Mouse (Mus musculus): ENCODE measurements around the gene Ppip5k1. TPM values are rescaled to one million over a fixed set of nuclear protein-coding genes. Genes with fewer than 3 reads are reported as not detected.

Gene Ppip5k1
- polyA plus RNA-seq, 1 experiment, result 9.3 TPM

- 0 out of 2 replicates have a peak, but pooled peaks cover 3% of the 10 kb centered on the region for H3K4me1 ChIP-seq (ENCODE audit: control insufficient read depth, insufficient read depth, insufficient read length)
Measured at GRCm38 (mm10) chr2:121300036-121300435, 55.2 kb downstream of the Ppip5k1 start.

GRCm38 (mm10) chr2:121299471-121299870, 55.7 kb downstream of the Ppip5k1 start:
- H3K4me1 ChIP-seq (ENCODE audit: control insufficient read depth, insufficient read depth, insufficient read length), result 0 out of 2 replicates have a peak, but pooled peaks cover 5% of the 10 kb centered on the region
- no peak overlapping the region for H3K27ac ChIP-seq (ENCODE audit: insufficient read depth, low read length)
- peaks cover 8% of the 10 kb centered on the region for H3K27me3 ChIP-seq (ENCODE audit: control insufficient read depth, insufficient read depth, low read length)
- no peak overlapping the region for H3K4me3 ChIP-seq (ENCODE audit: extremely low read depth, insufficient read depth, insufficient read length)
- no peak for TF ChIP-seq CTCF (IDR thresholded peaks at IDR 0.05; ENCODE audit: extremely low read depth, insufficient read depth, insufficient read length, insufficient replicate concordance)
- no peak for TF ChIP-seq POLR2A (IDR thresholded peaks at IDR 0.05; ENCODE audit: low read depth, low read length)
- no peak for DNase-seq (ENCODE audit: low read depth in 1 of 2, low spot score in 2 of 2)
- no peaks in the 10 kb centered on the region for H3K36me3 ChIP-seq (ENCODE audit: control insufficient read depth, insufficient read depth, low read length)
- WGBS, result 85% methylated on average over 17 of the region's 17 CpGs

More at GRCm38 (mm10) chr2:121300036-121300435, 55.2 kb downstream of the Ppip5k1 start:
- no peaks in the 10 kb centered on the region for H3K36me3 ChIP-seq (ENCODE audit: control insufficient read depth, insufficient read depth, low read length)
- 88% methylated on average over 10 of the region's 10 CpGs for WGBS
- H3K27me3 ChIP-seq (ENCODE audit: control insufficient read depth, insufficient read depth, low read length), result peaks cover 8% of the 10 kb centered on the region
- H3K4me3 ChIP-seq (ENCODE audit: extremely low read depth, insufficient read depth, insufficient read length), result no peak overlapping the region
- H3K27ac ChIP-seq (ENCODE audit: insufficient read depth, low read length), result no peak overlapping the region
- no peak for DNase-seq (ENCODE audit: low read depth in 1 of 2, low spot score in 2 of 2)
- no peak for TF ChIP-seq CTCF (IDR thresholded peaks at IDR 0.05; ENCODE audit: extremely low read depth, insufficient read depth, insufficient read length, insufficient replicate concordance)
- no peak for TF ChIP-seq POLR2A (IDR thresholded peaks at IDR 0.05; ENCODE audit: low read depth, low read length)

- no peak overlapping the region for H3K4me3 ChIP-seq (ENCODE audit: extremely low read depth, insufficient read depth, insufficient read length)
- no peak overlapping the region for H3K27ac ChIP-seq (ENCODE audit: insufficient read depth, low read length)
- DNase-seq (ENCODE audit: low read depth in 1 of 2, low spot score in 2 of 2), result no peak
- peaks cover 8% of the 10 kb centered on the region for H3K27me3 ChIP-seq (ENCODE audit: control insufficient read depth, insufficient read depth, low read length)
- no peaks in the 10 kb centered on the region for H3K36me3 ChIP-seq (ENCODE audit: control insufficient read depth, insufficient read depth, low read length)
- TF ChIP-seq CTCF (IDR thresholded peaks at IDR 0.05; ENCODE audit: extremely low read depth, insufficient read depth, insufficient read length, insufficient replicate concordance) (no peak), POLR2A (IDR thresholded peaks at IDR 0.05; ENCODE audit: low read depth, low read length) (no peak)
- WGBS, result 18% methylated on average over 8 of the region's 8 CpGs
- 0 out of 2 replicates have a peak, but pooled peaks cover 8% of the 10 kb centered on the region for H3K4me1 ChIP-seq (ENCODE audit: control insufficient read depth, insufficient read depth, insufficient read length)
Measured at GRCm38 (mm10) chr2:121298131-121298530, 57.1 kb downstream of the Ppip5k1 start.

GRCm38 (mm10) chr2:121297701-121298100, 57.5 kb downstream of the Ppip5k1 start:
- Histone ChIP-seq H3K27me3 (ENCODE audit: control insufficient read depth, insufficient read depth, low read length) (peaks cover 8% of the 10 kb centered on the region), H3K4me3 (ENCODE audit: extremely low read depth, insufficient read depth, insufficient read length) (no peak overlapping the region), H3K27ac (ENCODE audit: insufficient read depth, low read length) (no peak overlapping the region), H3K36me3 (ENCODE audit: control insufficient read depth, insufficient read depth, low read length) (no peaks in the 10 kb centered on the region), H3K4me1 (ENCODE audit: control insufficient read depth, insufficient read depth, insufficient read length) (0 out of 2 replicates have a peak, but pooled peaks cover 8% of the 10 kb centered on the region)
- DNase-seq (ENCODE audit: low read depth in 1 of 2, low spot score in 2 of 2), result no peak
- no peak for TF ChIP-seq CTCF (IDR thresholded peaks at IDR 0.05; ENCODE audit: extremely low read depth, insufficient read depth, insufficient read length, insufficient replicate concordance)
- no peak for TF ChIP-seq POLR2A (IDR thresholded peaks at IDR 0.05; ENCODE audit: low read depth, low read length)
- 21% methylated on average over 9 of the region's 9 CpGs for WGBS

- H3K4me3 ChIP-seq (ENCODE audit: extremely low read depth, insufficient read depth, insufficient read length), result no peak overlapping the region
- peaks cover 8% of the 10 kb centered on the region for H3K27me3 ChIP-seq (ENCODE audit: control insufficient read depth, insufficient read depth, low read length)
- H3K27ac ChIP-seq (ENCODE audit: insufficient read depth, low read length), result no peak overlapping the region
- no peaks in the 10 kb centered on the region for H3K36me3 ChIP-seq (ENCODE audit: control insufficient read depth, insufficient read depth, low read length)
- H3K4me1 ChIP-seq (ENCODE audit: control insufficient read depth, insufficient read depth, insufficient read length), result 0 out of 2 replicates have a peak, but pooled peaks cover 8% of the 10 kb centered on the region
- DNase-seq (ENCODE audit: low read depth in 1 of 2, low spot score in 2 of 2), result no peak
- 38% methylated on average over 6 of the region's 6 CpGs for WGBS
- TF ChIP-seq CTCF (IDR thresholded peaks at IDR 0.05; ENCODE audit: extremely low read depth, insufficient read depth, insufficient read length, insufficient replicate concordance), result no peak
- no peak for TF ChIP-seq POLR2A (IDR thresholded peaks at IDR 0.05; ENCODE audit: low read depth, low read length)
Measured at GRCm38 (mm10) chr2:121296754-121297231, 58.4 kb downstream of the Ppip5k1 start.

GRCm38 (mm10) chr2:121295608-121296571, 59.3 kb downstream of the Ppip5k1 start:
- Histone ChIP-seq H3K36me3 (ENCODE audit: control insufficient read depth, insufficient read depth, low read length) (no peaks in the 10 kb centered on the region), H3K27me3 (ENCODE audit: control insufficient read depth, insufficient read depth, low read length) (peaks cover 12% of the 10 kb centered on the region), H3K27ac (ENCODE audit: insufficient read depth, low read length) (no peak overlapping the region), H3K4me3 (ENCODE audit: extremely low read depth, insufficient read depth, insufficient read length) (peak overlapping the region; percentile 45; the same call in 1 of the 2 replicates), H3K4me1 (ENCODE audit: control insufficient read depth, insufficient read depth, insufficient read length) (0 out of 2 replicates have a peak, but pooled peaks cover 8% of the 10 kb centered on the region)
- no peak for DNase-seq (ENCODE audit: low read depth in 1 of 2, low spot score in 2 of 2)
- WGBS, result 2% methylated on average over 14 of the region's 15 CpGs
- TF ChIP-seq POLR2A (IDR thresholded peaks at IDR 0.05; ENCODE audit: low read depth, low read length) (no peak), CTCF (IDR thresholded peaks at IDR 0.05; ENCODE audit: extremely low read depth, insufficient read depth, insufficient read length, insufficient replicate concordance) (no peak)

Measured in spleen, adult 2 months (tissue).